Mouse (Mus musculus): ENCODE measurements around the gene Rab1b. TPM values are rescaled to one million over a fixed set of nuclear protein-coding genes. Genes with fewer than 3 reads are reported as not detected.

The Rab1b gene
- total and polyA plus RNA-seq, 2 experiments from 2014 or later, result 204 to 242 TPM

- TF ChIP-seq CTCF (IDR thresholded peaks at IDR 0.05), result peak; percentile 82
- 7% methylated on average over 2 of the region's 2 CpGs for WGBS
- Histone ChIP-seq H3K27ac (ENCODE audit: low read depth, low read length) (no peak overlapping the region), H3K4me1 (ENCODE audit: insufficient read depth, low read length) (no peaks in the 10 kb centered on the region), H3K27me3 (ENCODE audit: insufficient read depth, low read length) (no peaks in the 10 kb centered on the region), H3K9ac (replicated peaks; ENCODE audit: low read length, poor library complexity, severe bottlenecking) (no peak overlapping the region), H3K4me3 (ENCODE audit: low read depth, low read length) (no peak overlapping the region), H3K36me3 (ENCODE audit: insufficient read depth, low read length) (peaks cover 62% of the 10 kb centered on the region), H3K9me3 (ENCODE audit: low read length) (no peaks in the 10 kb centered on the region), H3K4me2 (ENCODE audit: low read depth, low read length, poor library complexity, severe bottlenecking) (no peak overlapping the region)
- peak; percentile 76 for DNase-seq (ENCODE audit: low spot score)
- 0 out of 2 replicates have a peak, but pooled peaks have one; percentile 34 for ATAC-seq (ENCODE audit: low FRiP score)
Observed at GRCm38 (mm10) chr19:5139640-5140039, 32.8 kb upstream of the Rab1b start.

GRCm38 (mm10) chr19:5131237-5131636, 24.4 kb upstream of the Rab1b start:
- WGBS, result 80% methylated on average over 4 of the region's 4 CpGs

GRCm38 (mm10) chr19:5129770-5130169, 22.9 kb upstream of the Rab1b start:
- peak; percentile 67 for TF ChIP-seq CTCF (IDR thresholded peaks at IDR 0.05)
- WGBS, result 50% methylated on average over 1 of the region's 1 CpGs
- peak; percentile 25 for DNase-seq (ENCODE audit: low spot score)
- H3K36me3 ChIP-seq (ENCODE audit: insufficient read depth, low read length), result peaks cover 20% of the 10 kb centered on the region
- H3K4me1 ChIP-seq (ENCODE audit: insufficient read depth, low read length), result no peaks in the 10 kb centered on the region
- no peaks in the 10 kb centered on the region for H3K27me3 ChIP-seq (ENCODE audit: insufficient read depth, low read length)
- no peak overlapping the region for H3K27ac ChIP-seq (ENCODE audit: low read depth, low read length)
- H3K9ac ChIP-seq (replicated peaks; ENCODE audit: low read length, poor library complexity, severe bottlenecking), result no peak overlapping the region
- H3K4me3 ChIP-seq (ENCODE audit: low read depth, low read length), result no peak overlapping the region
- ATAC-seq (ENCODE audit: low FRiP score), result no peak
- no peak overlapping the region for H3K4me2 ChIP-seq (ENCODE audit: low read depth, low read length, poor library complexity, severe bottlenecking)
- H3K9me3 ChIP-seq (ENCODE audit: low read length), result no peaks in the 10 kb centered on the region

More at GRCm38 (mm10) chr19:5131237-5131636, 24.4 kb upstream of the Rab1b start:
- Histone ChIP-seq H3K36me3 (ENCODE audit: insufficient read depth, low read length) (peaks cover 27% of the 10 kb centered on the region), H3K4me2 (ENCODE audit: low read depth, low read length, poor library complexity, severe bottlenecking) (no peak overlapping the region), H3K9ac (replicated peaks; ENCODE audit: low read length, poor library complexity, severe bottlenecking) (no peak overlapping the region), H3K27me3 (ENCODE audit: insufficient read depth, low read length) (no peaks in the 10 kb centered on the region), H3K27ac (ENCODE audit: low read depth, low read length) (no peak overlapping the region), H3K9me3 (ENCODE audit: low read length) (no peaks in the 10 kb centered on the region), H3K4me3 (ENCODE audit: low read depth, low read length) (no peak overlapping the region), H3K4me1 (ENCODE audit: insufficient read depth, low read length) (no peaks in the 10 kb centered on the region)
- ATAC-seq (ENCODE audit: low FRiP score) (no peak), DNase-seq (ENCODE audit: low spot score) (no peak)
- no peak for TF ChIP-seq CTCF (IDR thresholded peaks at IDR 0.05)

GRCm38 (mm10) chr19:5124055-5124614, 17.3 kb upstream of the Rab1b start:
- 70% methylated on average over 7 of the region's 7 CpGs for WGBS
- H3K4me1 ChIP-seq (ENCODE audit: insufficient read depth, low read length), result no peaks in the 10 kb centered on the region
- no peak overlapping the region for H3K9ac ChIP-seq (replicated peaks; ENCODE audit: low read length, poor library complexity, severe bottlenecking)
- no peaks in the 10 kb centered on the region for H3K36me3 ChIP-seq (ENCODE audit: insufficient read depth, low read length)
- ATAC-seq (ENCODE audit: low FRiP score), result no peak
- H3K27ac ChIP-seq (ENCODE audit: low read depth, low read length), result no peak overlapping the region
- H3K9me3 ChIP-seq (ENCODE audit: low read length), result no peaks in the 10 kb centered on the region
- H3K4me2 ChIP-seq (ENCODE audit: low read depth, low read length, poor library complexity, severe bottlenecking), result no peak overlapping the region
- no peak for TF ChIP-seq CTCF (IDR thresholded peaks at IDR 0.05)
- peak; percentile 79 for DNase-seq (ENCODE audit: low spot score)
- H3K27me3 ChIP-seq (ENCODE audit: insufficient read depth, low read length), result no peaks in the 10 kb centered on the region
- no peak overlapping the region for H3K4me3 ChIP-seq (ENCODE audit: low read depth, low read length)

GRCm38 (mm10) chr19:5123241-5123640, 16.4 kb upstream of the Rab1b start:
- H3K36me3 ChIP-seq (ENCODE audit: insufficient read depth, low read length), result no peaks in the 10 kb centered on the region
- no peak for DNase-seq (ENCODE audit: low spot score)
- H3K9ac ChIP-seq (replicated peaks; ENCODE audit: low read length, poor library complexity, severe bottlenecking), result no peak overlapping the region
- no peak for ATAC-seq (ENCODE audit: low FRiP score)
- H3K4me2 ChIP-seq (ENCODE audit: low read depth, low read length, poor library complexity, severe bottlenecking), result no peak overlapping the region
- no peak overlapping the region for H3K4me3 ChIP-seq (ENCODE audit: low read depth, low read length)
- no peak for TF ChIP-seq CTCF (IDR thresholded peaks at IDR 0.05)
- H3K27ac ChIP-seq (ENCODE audit: low read depth, low read length), result no peak overlapping the region
- 79% methylated on average over 3 of the region's 3 CpGs for WGBS
- no peaks in the 10 kb centered on the region for H3K9me3 ChIP-seq (ENCODE audit: low read length)
- no peaks in the 10 kb centered on the region for H3K4me1 ChIP-seq (ENCODE audit: insufficient read depth, low read length)
- H3K27me3 ChIP-seq (ENCODE audit: insufficient read depth, low read length), result no peaks in the 10 kb centered on the region

GRCm38 (mm10) chr19:5122492-5122891, 15.6 kb upstream of the Rab1b start:
- ATAC-seq (ENCODE audit: low FRiP score) (no peak), DNase-seq (ENCODE audit: low spot score) (no peak)
- H3K9ac ChIP-seq (replicated peaks; ENCODE audit: low read length, poor library complexity, severe bottlenecking), result no peak overlapping the region
- no peak overlapping the region for H3K4me2 ChIP-seq (ENCODE audit: low read depth, low read length, poor library complexity, severe bottlenecking)
- H3K4me1 ChIP-seq (ENCODE audit: insufficient read depth, low read length), result no peaks in the 10 kb centered on the region
- no peaks in the 10 kb centered on the region for H3K27me3 ChIP-seq (ENCODE audit: insufficient read depth, low read length)
- WGBS, result 80% methylated on average over 10 of the region's 10 CpGs
- no peak overlapping the region for H3K27ac ChIP-seq (ENCODE audit: low read depth, low read length)
- H3K36me3 ChIP-seq (ENCODE audit: insufficient read depth, low read length), result no peaks in the 10 kb centered on the region
- no peaks in the 10 kb centered on the region for H3K9me3 ChIP-seq (ENCODE audit: low read length)
- no peak for TF ChIP-seq CTCF (IDR thresholded peaks at IDR 0.05)
- no peak overlapping the region for H3K4me3 ChIP-seq (ENCODE audit: low read depth, low read length)

Measured in midbrain, postnatal 0 days (tissue).